8 mouse cellular contexts compared by ENCODE assay signal in genomic region chr2:32151660-32152366, GRCm38 (mm10). TPM values are rescaled to one million over a fixed set of nuclear protein-coding genes. Genes with fewer than 3 reads are reported as not detected.
DNase-seq lines count a peak whose midpoint lies in the region; ATAC-seq and TF ChIP-seq lines count a peak whose summit lies in the region.

No protein-coding gene starts in this region.

- under 1% methylated on average over 22 of the region's 22 CpGs for WGBS in forebrain, embryonic 10.5 days
- 2% methylated on average over 22 of the region's 22 CpGs for WGBS in intestine, postnatal 0 days
- WGBS in stomach, embryonic 14.5 days: 0% methylated on average over 22 of the region's 22 CpGs

- no peak for ATAC-seq in intestine, postnatal 0 days
- peak; percentile 29; the same call in 1 of the 2 replicates for ATAC-seq in megakaryocyte, adult 5-6 weeks (ENCODE audit: poor library complexity, severe bottlenecking)
- ATAC-seq in stomach, embryonic 14.5 days (ENCODE audit: insufficient number of reproducible peaks, insufficient read depth, low FRiP score, low read depth): no peak

- peaks cover 6% of the 10 kb centered on the region; the same call in 1 of the 2 replicates for H3K36me3 ChIP-seq in forebrain, embryonic 10.5 days (replicated peaks)
- no peaks in the 10 kb centered on the region for H3K36me3 ChIP-seq in intestine, postnatal 0 days (ENCODE audit: control insufficient read depth, insufficient read depth)
- no peaks in the 10 kb centered on the region for H3K36me3 ChIP-seq in stomach, embryonic 14.5 days (ENCODE audit: control insufficient read depth, insufficient read depth, low read length)

- H3K9ac ChIP-seq in intestine, postnatal 0 days (ENCODE audit: low read depth, low read length): peak overlapping the region; percentile 95
- peak overlapping the region; percentile 100 for H3K9ac ChIP-seq in stomach, embryonic 14.5 days (replicated peaks; ENCODE audit: low read depth, low read length)

- DNase-seq in left cerebral cortex, postnatal 36 days (ENCODE audit: low spot score in 2 of 2): peak; percentile 52 to 56
- DNase-seq in left cerebral cortex, adult 8-10 months (ENCODE audit: low spot score in 2 of 2): no peak
- DNase-seq in NIH3T3 (ENCODE audit: low read depth): peak; percentile 60
- peak; percentile 48 for DNase-seq in forebrain, embryonic 10.5 days (ENCODE audit: extremely low spot score, low spot score)
- DNase-seq in gastrocnemius, postnatal 25 days: no peak

- H3K4me2 ChIP-seq in intestine, postnatal 0 days (replicated peaks; ENCODE audit: low read depth): peak overlapping the region; percentile 70
- H3K4me2 ChIP-seq in stomach, embryonic 14.5 days (replicated peaks; ENCODE audit: low read depth, low read length): peak overlapping the region; percentile 93

- peaks cover 60% of the 10 kb centered on the region for H3K4me1 ChIP-seq in forebrain, embryonic 10.5 days
- H3K4me1 ChIP-seq in intestine, postnatal 0 days (replicated peaks; ENCODE audit: control insufficient read depth, insufficient read depth, low read length): peaks cover 24% of the 10 kb centered on the region
- H3K4me1 ChIP-seq in stomach, embryonic 14.5 days (ENCODE audit: control insufficient read depth, insufficient read depth, low read length): peaks cover 44% of the 10 kb centered on the region

- no peaks in the 10 kb centered on the region for H3K27me3 ChIP-seq in forebrain, embryonic 10.5 days (ENCODE audit: poor library complexity, severe bottlenecking)
- no peaks in the 10 kb centered on the region for H3K27me3 ChIP-seq in intestine, postnatal 0 days (replicated peaks; ENCODE audit: control insufficient read depth, insufficient read depth, low read length)
- no peaks in the 10 kb centered on the region for H3K27me3 ChIP-seq in stomach, embryonic 14.5 days (ENCODE audit: control insufficient read depth, insufficient read depth, low read length)

- no peaks in the 10 kb centered on the region for H3K9me3 ChIP-seq in forebrain, embryonic 10.5 days
- no peaks in the 10 kb centered on the region for H3K9me3 ChIP-seq in intestine, postnatal 0 days (ENCODE audit: control insufficient read depth)
- H3K9me3 ChIP-seq in stomach, embryonic 14.5 days (ENCODE audit: control insufficient read depth, low read depth, low read length): no peaks in the 10 kb centered on the region

- TF ChIP-seq CTCF in intestine, postnatal 0 days (IDR thresholded peaks at IDR 0.05; ENCODE audit: low read depth): 0 out of 2 replicates have a peak, but pooled peaks have one; percentile 1

- H3K27ac ChIP-seq in forebrain, embryonic 10.5 days: peak overlapping the region; percentile 100
- H3K27ac ChIP-seq in intestine, postnatal 0 days (ENCODE audit: low read depth, low read length): peak overlapping the region; percentile 94
- H3K27ac ChIP-seq in stomach, embryonic 14.5 days (ENCODE audit: low read length): peak overlapping the region; percentile 99

- H3K4me3 ChIP-seq in forebrain, embryonic 10.5 days: peak overlapping the region; percentile 97
- H3K4me3 ChIP-seq in intestine, postnatal 0 days (ENCODE audit: low read depth, low read length): peak overlapping the region; percentile 67
- peak overlapping the region; percentile 75 for H3K4me3 ChIP-seq in stomach, embryonic 14.5 days (ENCODE audit: low read depth, low read length)

- intact Hi-C loops in left cerebral cortex, postnatal 36 days (cut with DNase I): loop anchor here (2.0 to 5.0 kb wide), 2 partner anchors 19 to 35 kb away; no protein-coding TSS in a partner anchor

RNA-seq across cellular contexts. Expression of gene Prrc2b, which starts 0.9 kb away (rescaled TPM):
- total RNA-seq in left cerebral cortex, postnatal 36 days (2021): 100 to 1,000 TPM; 257 to 259 TPM
- 100 to 1,000 TPM; 248 to 277 (median 262) TPM for total RNA-seq in left cerebral cortex, adult 8-10 months (2022)
- 48.2 and 50.1 TPM in 2 replicates for polyA plus RNA-seq in forebrain, embryonic 10.5 days (2016; fragmentation: Nextera tagmentation; extraction: Ambion mirVana)
- polyA plus RNA-seq in intestine, postnatal 0 days (2015; fragmentation: Nextera tagmentation; extraction: Ambion mirVana): 17.7 and 18.9 TPM in 2 replicates
- total RNA-seq in megakaryocyte, adult 5-6 weeks (2015): 26.9 and 27.2 TPM in 2 replicates
- total RNA-seq in megakaryocyte, adult 5-6 weeks (2017): 11.5 and 13.9 TPM in 2 replicates
- 54.2 and 59.8 TPM in 2 replicates for polyA plus RNA-seq in stomach, embryonic 14.5 days (2014; fragmentation: Nextera tagmentation; extraction: Ambion mirVana)
- total RNA-seq in gastrocnemius, postnatal 25 days (2021): 10 to 100 TPM; 67.0 to 69.6 TPM

RNA-seq across cellular contexts. Expression of gene Plpp7, which starts 56.5 kb away (rescaled TPM):
- 10 to 100 TPM; 27.3 to 33.7 TPM for total RNA-seq in left cerebral cortex, postnatal 36 days (2021)
- 10 to 100 TPM; 26.8 to 31.7 (median 28.8) TPM for total RNA-seq in left cerebral cortex, adult 8-10 months (2022)
- 4.8 and 5.3 TPM in 2 replicates for polyA plus RNA-seq in forebrain, embryonic 10.5 days (2016; fragmentation: Nextera tagmentation; extraction: Ambion mirVana)
- polyA plus RNA-seq in intestine, postnatal 0 days (2015; fragmentation: Nextera tagmentation; extraction: Ambion mirVana): 3.1 and 3.8 TPM in 2 replicates
- total RNA-seq in megakaryocyte, adult 5-6 weeks (2015): 0.14 and 0.33 TPM in 2 replicates
- 0.24 and 1.2 TPM in 2 replicates for total RNA-seq in megakaryocyte, adult 5-6 weeks (2017)
- polyA plus RNA-seq in stomach, embryonic 14.5 days (2014; fragmentation: Nextera tagmentation; extraction: Ambion mirVana): 3.3 and 4.5 TPM in 2 replicates
- 10 to 100 TPM; 90.9 to 97.0 TPM for total RNA-seq in gastrocnemius, postnatal 25 days (2021)

Comparison
In these comparisons a context has a peak if more than half of its experiments do, and no peak if none do; other contexts are left out.
1. DNase-seq: peak in left cerebral cortex, postnatal 36 days (2 of 2), NIH3T3 (single experiment) and forebrain, embryonic 10.5 days (single experiment); none in left cerebral cortex, adult 8-10 months (0 of 2) and gastrocnemius, postnatal 25 days (single experiment).
2. RNA of gene Plpp7, which starts 56.5 kb away (total RNA-seq): 90.9 to 97.0 TPM in gastrocnemius, postnatal 25 days, 27.3 to 33.7 TPM in left cerebral cortex, postnatal 36 days and 26.8 to 31.7 TPM in left cerebral cortex, adult 8-10 months; 0.14 to 1.2 TPM in megakaryocyte, adult 5-6 weeks; every median in the first group is over 10 times any median in the second.
3. Peak in every context shown above with its lines, with median percentiles within 50 percentile points of each other: H3K27ac ChIP-seq and H3K4me3 ChIP-seq.